Mouse (Mus musculus) hindbrain, embryonic 10.5 days (tissue): ENCODE data around the gene Tprg. TPM values are rescaled to one million over a fixed set of nuclear protein-coding genes. Genes with fewer than 3 reads are reported as not detected.

Source experiments
- DNase-seq: peaks from one replicate; pipeline ENCODE4 v3.0.0-alpha.2; 2017; ENCODE audit warnings: low spot score
- H3K27ac ChIP-seq: fragments of 300-500 bp; sonication (generic); 2 replicates; pipeline ENCODE4 v1.5.1; 2016; ENCODE audit warnings: mild to moderate bottlenecking, moderate library complexity
- H3K27me3 ChIP-seq: fragments of 300-500 bp; sonication (generic); 2 replicates; pipeline ENCODE4 v1.6.1; 2016; ENCODE audit warnings: mild to moderate bottlenecking; ENCODE audit not compliant: poor library complexity, insufficient read depth, severe bottlenecking
- H3K36me3 ChIP-seq: fragments of 300-500 bp; sonication (generic); 2 replicates; pipeline ENCODE4 v1.6.1; 2016; ENCODE audit warnings: mild to moderate bottlenecking, moderate library complexity
- H3K4me1 ChIP-seq: fragments of 300-500 bp; sonication (generic); replicated peaks from 2 replicates; pipeline ENCODE4 v1.6.1; 2016; ENCODE audit warnings: mild to moderate bottlenecking
- H3K4me3 ChIP-seq: fragments of 300-500 bp; sonication (generic); 2 replicates; pipeline ENCODE4 v1.5.1; 2016; ENCODE audit warnings: mild to moderate bottlenecking, moderate library complexity
- H3K9me3 ChIP-seq: fragments of 300-500 bp; sonication (generic); 2 replicates; pipeline ENCODE4 v1.6.1; 2016; ENCODE audit warnings: mild to moderate bottlenecking, moderate library complexity
- WGBS: fragments of 180-500 bp; shearing (Covaris S2); methylation state at CpG from one replicate; pipeline ENCODE4 v1.1.7; 2016; 5-methylcytosine and 5-hydroxymethylcytosine counted together
- polyA plus RNA-seq: library from polyadenylated mRNA; unstranded; fragments of >200 nt; fragmentation: Nextera tagmentation; extraction: Ambion mirVana; gene quantifications from 2 replicates; pipeline ENCODE4 v1.2.1, GENCODE M21; 2016

Gene Tprg
- polyA plus RNA-seq, result not detected in 2 replicates

DNA sequence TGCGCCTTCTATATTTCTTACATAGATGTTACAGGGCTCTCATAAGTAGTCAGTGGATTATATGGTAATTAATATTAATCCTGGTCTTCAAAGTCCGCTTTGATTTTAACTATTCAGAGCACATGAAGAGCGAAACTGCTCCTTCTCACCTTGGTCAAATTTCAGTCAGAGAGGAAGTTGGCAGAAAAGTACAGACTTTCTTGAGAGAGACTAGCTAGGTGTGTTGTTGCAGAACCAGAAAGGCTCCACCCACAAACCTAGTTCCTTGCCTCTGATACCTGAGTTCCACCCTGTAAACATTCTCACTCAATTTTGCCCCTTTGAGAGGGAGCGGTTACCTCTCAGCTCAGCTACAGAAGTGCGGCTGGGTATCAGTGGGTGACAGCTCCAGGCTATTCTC, at the start of gene Tprg:
TSS of gene Tprg (plus strand) at position 301 of the 400 bp plus-strand sequence.
- no peak within 1 kb of the TSS for H3K4me3 ChIP-seq
- no peaks in the 10 kb centered on the region for H3K36me3 ChIP-seq
- WGBS, result 89% methylated on average over 5 of the region's 5 CpGs

DNA sequence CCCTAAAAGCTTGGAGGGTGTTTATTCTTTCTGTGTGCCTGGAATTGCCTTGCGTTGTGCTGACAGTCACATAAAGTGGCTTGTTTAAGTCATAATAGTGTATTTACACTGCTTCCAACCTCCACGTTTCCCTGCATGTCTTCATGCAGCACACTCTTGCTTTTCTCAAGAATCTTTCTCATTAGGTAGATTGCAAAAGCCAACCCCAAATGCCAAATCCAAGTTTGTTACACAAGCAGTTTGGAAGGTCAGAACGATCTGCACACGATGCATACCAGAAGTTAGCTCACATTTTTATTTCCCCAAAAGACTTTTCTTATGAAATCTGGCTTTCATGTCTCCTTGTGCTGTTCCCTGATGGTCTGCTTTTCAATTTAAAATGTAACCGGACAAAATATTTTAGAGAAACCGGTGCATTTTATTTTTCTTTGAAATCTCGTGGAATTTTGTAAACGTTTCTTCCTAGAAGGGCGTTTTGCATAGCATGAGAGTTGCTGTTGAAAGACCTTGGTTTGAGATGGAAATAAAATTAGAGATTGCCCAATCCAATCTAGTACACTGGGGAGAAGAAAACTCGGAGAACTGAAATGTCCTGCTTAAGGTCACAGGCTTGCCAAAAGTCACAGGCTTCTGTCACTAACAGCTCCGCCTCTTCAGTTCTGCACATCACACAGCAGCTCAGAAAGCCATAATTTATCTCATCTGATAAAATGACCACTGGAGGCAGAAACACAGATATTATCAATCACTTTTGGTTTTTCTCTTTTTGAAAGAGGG, 48.2 kb upstream of the Tprg start:
- DNase-seq, result no peak
- Histone ChIP-seq H3K9me3 (no peaks in the 10 kb centered on the region), H3K27ac (no peak overlapping the region), H3K27me3 (no peaks in the 10 kb centered on the region), H3K4me3 (no peak overlapping the region), H3K36me3 (no peaks in the 10 kb centered on the region), H3K4me1 (no peaks in the 10 kb centered on the region)
- WGBS, result 86% methylated on average over 11 of the region's 11 CpGs

More for the DNA sequence above, at the start of gene Tprg:
- H3K27me3 ChIP-seq, result no peaks in the 10 kb centered on the region
- no peak within 1 kb of the TSS for H3K27ac ChIP-seq
- H3K9me3 ChIP-seq, result no peaks in the 10 kb centered on the region
- DNase-seq, result no peak
- H3K4me1 ChIP-seq, result no peaks in the 10 kb centered on the region

- 91% methylated on average over 6 of the region's 6 CpGs for WGBS
- no peaks in the 10 kb centered on the region for H3K36me3 ChIP-seq
- no peak for DNase-seq
- H3K4me3 ChIP-seq, result no peak overlapping the region
- H3K27ac ChIP-seq, result no peak overlapping the region
- no peaks in the 10 kb centered on the region; the same call in 1 of the 2 replicates for H3K4me1 ChIP-seq
- no peaks in the 10 kb centered on the region for H3K27me3 ChIP-seq
- no peaks in the 10 kb centered on the region for H3K9me3 ChIP-seq
Observed at GRCm38 (mm10) chr16:25248889-25249288, 37.7 kb upstream of the Tprg start.

- H3K27ac ChIP-seq, result no peak overlapping the region
- 88% methylated on average over 6 of the region's 6 CpGs for WGBS
- H3K27me3 ChIP-seq, result no peaks in the 10 kb centered on the region
- no peaks in the 10 kb centered on the region for H3K9me3 ChIP-seq
- no peak for DNase-seq
- H3K4me1 ChIP-seq, result no peaks in the 10 kb centered on the region; the same call in 1 of the 2 replicates
- H3K36me3 ChIP-seq, result no peaks in the 10 kb centered on the region
- no peak overlapping the region for H3K4me3 ChIP-seq
Observed at GRCm38 (mm10) chr16:25250129-25250749, 36.4 kb upstream of the Tprg start.

GRCm38 (mm10) chr16:25251080-25251479, 35.5 kb upstream of the Tprg start:
- Histone ChIP-seq H3K27ac (no peak overlapping the region), H3K9me3 (no peaks in the 10 kb centered on the region), H3K27me3 (no peaks in the 10 kb centered on the region), H3K4me1 (no peaks in the 10 kb centered on the region; the same call in 1 of the 2 replicates), H3K36me3 (no peaks in the 10 kb centered on the region), H3K4me3 (no peak overlapping the region)
- WGBS, result 89% methylated on average over 9 of the region's 9 CpGs
- no peak for DNase-seq

- WGBS, result 90% methylated on average over 6 of the region's 6 CpGs
- no peak overlapping the region for H3K27ac ChIP-seq
- no peak overlapping the region for H3K4me3 ChIP-seq
- H3K4me1 ChIP-seq, result no peaks in the 10 kb centered on the region; the same call in 1 of the 2 replicates
- H3K9me3 ChIP-seq, result no peaks in the 10 kb centered on the region
- no peaks in the 10 kb centered on the region for H3K27me3 ChIP-seq
- H3K36me3 ChIP-seq, result no peaks in the 10 kb centered on the region
- DNase-seq, result no peak
Observed at GRCm38 (mm10) chr16:25254646-25255045, 32.0 kb upstream of the Tprg start.

- no peaks in the 10 kb centered on the region for H3K9me3 ChIP-seq
- H3K4me3 ChIP-seq, result no peak overlapping the region
- no peaks in the 10 kb centered on the region; the same call in 1 of the 2 replicates for H3K4me1 ChIP-seq
- H3K27me3 ChIP-seq, result no peaks in the 10 kb centered on the region
- 93% methylated on average over 11 of the region's 11 CpGs for WGBS
- DNase-seq, result no peak
- H3K27ac ChIP-seq, result no peak overlapping the region
- H3K36me3 ChIP-seq, result no peaks in the 10 kb centered on the region
Observed at GRCm38 (mm10) chr16:25255186-25255585, 31.4 kb upstream of the Tprg start.

DNA sequence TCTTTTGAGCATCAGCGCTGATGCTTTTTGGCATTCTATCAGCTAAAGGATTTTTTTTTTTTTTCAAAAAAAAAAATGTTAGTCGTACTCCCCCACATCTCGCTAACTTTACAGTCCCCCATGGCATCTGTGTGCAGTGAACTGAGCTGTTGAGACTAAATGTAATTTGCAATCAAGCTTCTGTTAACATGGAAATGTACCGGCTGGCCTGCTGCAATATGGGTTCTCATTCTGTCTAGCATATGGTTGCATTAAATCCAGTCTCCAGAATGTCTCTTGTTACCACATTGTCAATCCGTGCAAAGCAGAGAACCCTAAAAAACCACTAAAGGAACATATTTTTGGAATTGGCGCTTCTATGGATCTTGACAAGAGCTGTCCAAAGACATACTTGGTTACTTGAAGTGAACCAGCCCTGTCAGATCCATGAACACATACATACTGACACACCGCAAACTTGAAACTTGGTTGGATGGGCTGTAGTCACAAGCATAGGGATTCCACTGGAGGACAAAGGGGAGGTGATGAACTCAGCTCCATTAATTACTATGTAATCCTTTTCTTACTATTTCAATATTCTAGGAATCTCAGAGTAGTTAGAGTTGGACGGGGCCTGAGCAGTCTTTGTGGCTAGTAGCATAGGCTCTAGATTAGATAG, 30.9 kb upstream of the Tprg start:
- no peaks in the 10 kb centered on the region for H3K36me3 ChIP-seq
- H3K9me3 ChIP-seq, result no peaks in the 10 kb centered on the region
- no peaks in the 10 kb centered on the region; the same call in 1 of the 2 replicates for H3K4me1 ChIP-seq
- DNase-seq, result no peak
- no peaks in the 10 kb centered on the region for H3K27me3 ChIP-seq
- WGBS, result 94% methylated on average over 8 of the region's 8 CpGs
- no peak overlapping the region for H3K4me3 ChIP-seq
- H3K27ac ChIP-seq, result no peak overlapping the region

GRCm38 (mm10) chr16:25262306-25262705, 24.3 kb upstream of the Tprg start:
- 0 out of 2 replicates have a peak, but pooled peaks cover 3% of the 10 kb centered on the region for H3K4me1 ChIP-seq
- H3K27me3 ChIP-seq, result no peaks in the 10 kb centered on the region
- 94% methylated on average over 5 of the region's 5 CpGs for WGBS
- no peaks in the 10 kb centered on the region for H3K9me3 ChIP-seq
- H3K27ac ChIP-seq, result no peak overlapping the region
- no peak for DNase-seq
- H3K4me3 ChIP-seq, result no peak overlapping the region
- H3K36me3 ChIP-seq, result no peaks in the 10 kb centered on the region

GRCm38 (mm10) chr16:25262965-25263364, 23.7 kb upstream of the Tprg start:
- Histone ChIP-seq H3K9me3 (no peaks in the 10 kb centered on the region), H3K27ac (no peak overlapping the region), H3K4me1 (0 out of 2 replicates have a peak, but pooled peaks cover 3% of the 10 kb centered on the region), H3K4me3 (no peak overlapping the region), H3K36me3 (no peaks in the 10 kb centered on the region), H3K27me3 (no peaks in the 10 kb centered on the region)
- WGBS, result 81% methylated on average over 4 of the region's 4 CpGs
- no peak for DNase-seq

GRCm38 (mm10) chr16:25263520-25264149, 23.0 kb upstream of the Tprg start:
- no peak overlapping the region for H3K4me3 ChIP-seq
- no peaks in the 10 kb centered on the region for H3K9me3 ChIP-seq
- 0 out of 2 replicates have a peak, but pooled peaks cover 3% of the 10 kb centered on the region for H3K4me1 ChIP-seq
- no peak overlapping the region for H3K27ac ChIP-seq
- WGBS, result 41% methylated on average over 9 of the region's 9 CpGs
- DNase-seq, result peak; percentile 78
- H3K27me3 ChIP-seq, result no peaks in the 10 kb centered on the region
- no peaks in the 10 kb centered on the region for H3K36me3 ChIP-seq

- WGBS, result 90% methylated on average over 11 of the region's 11 CpGs
- Histone ChIP-seq H3K27me3 (no peaks in the 10 kb centered on the region), H3K4me1 (0 out of 2 replicates have a peak, but pooled peaks cover 3% of the 10 kb centered on the region), H3K9me3 (no peaks in the 10 kb centered on the region), H3K27ac (no peak overlapping the region), H3K4me3 (no peak overlapping the region), H3K36me3 (no peaks in the 10 kb centered on the region)
- no peak for DNase-seq
Observed at GRCm38 (mm10) chr16:25265177-25265576, 21.4 kb upstream of the Tprg start.
